Mouse (Mus musculus) embryo, embryonic 10.5 days (tissue): ENCODE measurements around the gene Dlgap3.
A peak's percentile ranks its signal among the peaks of the same experiment; 100 is the strongest.

ENCODE experiments used
- DNase-seq: peaks from one replicate; pipeline ENCODE4 v3.0.0-alpha.2; 2015; ENCODE audit warnings: low spot score

Dlgap3 gene

DNA sequence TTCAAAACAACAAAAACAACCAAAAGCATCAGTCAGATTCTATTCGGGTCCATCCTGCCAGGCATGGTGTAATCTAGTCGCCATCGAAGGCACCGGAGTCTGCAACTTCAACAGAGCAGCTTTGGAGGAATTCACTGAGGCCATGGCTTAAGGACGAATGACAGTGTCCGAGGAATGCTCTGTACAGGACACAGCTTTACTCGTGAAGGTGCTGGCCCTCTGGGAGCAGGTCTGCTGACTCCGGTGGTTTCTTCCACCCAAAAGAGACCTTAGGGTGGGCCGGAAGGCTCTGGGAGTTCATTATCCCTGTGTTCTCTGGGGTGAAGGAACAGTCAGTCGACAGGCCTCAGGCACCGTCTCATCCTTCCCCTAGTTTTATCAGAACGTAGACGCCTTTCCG, 92.6 kb downstream of the Dlgap3 start:
- DNase-seq = no peak

GRCm38 (mm10) chr4:127263438-127264182, 94.6 kb downstream of the Dlgap3 start:
- no peak for DNase-seq

- DNase-seq = no peak
Measured at GRCm38 (mm10) chr4:127264183-127264554, 95.2 kb downstream of the Dlgap3 start.

DNA sequence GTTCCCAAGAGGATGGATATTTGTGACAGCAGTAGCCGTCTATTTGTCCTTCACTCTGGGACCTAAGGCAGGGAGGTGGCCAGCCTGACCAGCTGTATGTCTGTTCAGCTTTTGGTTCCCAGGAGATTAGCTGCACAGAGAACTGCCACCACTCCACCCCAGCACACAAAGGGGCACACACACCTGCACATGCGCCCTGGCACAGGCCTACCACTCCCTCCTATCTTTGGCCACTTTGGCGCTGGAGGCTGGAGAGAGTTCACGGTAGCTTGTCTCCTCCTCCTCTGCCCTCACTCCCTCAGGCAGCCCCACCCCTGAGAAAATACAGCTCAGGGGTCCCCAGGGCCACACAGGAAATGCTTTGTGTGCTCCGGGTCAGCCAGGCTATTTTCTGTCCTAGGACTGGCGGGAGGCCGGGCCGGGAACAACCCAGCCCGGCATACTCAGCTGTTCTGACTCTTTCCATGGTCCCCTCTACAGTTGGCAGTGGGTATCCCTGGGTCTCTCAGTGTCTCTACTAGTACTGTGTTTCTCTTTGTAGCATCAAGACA, 109.5 kb downstream of the Dlgap3 start:
- DNase-seq = peak; percentile 24

DNA sequence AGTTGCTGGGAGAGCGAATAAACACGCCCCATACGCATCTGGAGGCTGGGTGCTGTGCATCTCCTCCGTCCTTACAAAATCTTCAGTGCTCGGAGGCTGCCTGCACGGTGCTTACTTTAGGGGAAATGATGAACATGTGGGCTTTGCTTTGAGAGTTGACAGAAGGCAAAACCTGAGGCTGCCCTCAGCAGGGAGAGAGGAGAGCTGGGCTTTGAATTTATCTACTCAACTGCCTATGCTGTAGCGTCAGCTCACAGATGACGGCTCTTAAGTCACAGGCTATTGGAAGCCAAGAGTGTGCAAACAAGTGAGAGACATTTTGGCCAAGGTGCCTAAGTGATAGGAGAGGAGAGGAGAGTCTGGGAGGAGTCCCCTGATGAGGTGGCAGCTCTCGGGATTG, 110.2 kb downstream of the Dlgap3 start:
- DNase-seq = no peak
